Mouse (Mus musculus): Measurements from ENCODE around the gene Isoc2b. TPM values are rescaled to one million over a fixed set of nuclear protein-coding genes. Genes with fewer than 3 reads are reported as not detected.
A peak's percentile ranks its signal among the peaks of the same experiment; 100 is the strongest.

The Isoc2b gene
- 3.2 and 4.3 TPM in 2 replicates for polyA plus RNA-seq (2015; fragmentation: Nextera tagmentation; extraction: Ambion mirVana)

DNA sequence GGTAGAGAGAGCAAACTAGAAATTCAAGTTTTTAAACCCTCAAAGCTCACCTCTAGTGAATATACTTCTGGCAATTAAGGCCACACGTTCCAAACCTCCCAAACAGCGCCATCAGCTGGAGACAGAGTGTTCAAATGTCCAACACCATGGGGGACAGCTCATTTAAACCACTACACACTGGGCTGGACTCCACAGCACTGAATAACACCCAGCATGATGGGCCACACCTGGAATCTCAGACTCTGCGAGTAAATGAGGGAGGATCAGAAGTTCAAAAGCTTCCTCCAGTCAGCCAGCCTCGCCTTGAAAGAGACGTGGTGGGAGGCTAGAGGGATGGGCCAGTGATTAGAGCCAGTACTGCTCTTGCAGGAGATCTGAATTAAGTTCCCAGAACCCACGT lies at the start of gene Isoc2b:
TSS of gene Isoc2b (minus strand) at position 126 of the 400 bp plus-strand sequence.
- Histone ChIP-seq H3K4me3 (replicated peaks; ENCODE audit: low read length) (no peak within 1 kb of the TSS), H3K9ac (replicated peaks; ENCODE audit: low read depth, low read length) (no peak within 1 kb of the TSS), H3K9me3 (ENCODE audit: control insufficient read depth, low read length) (no peaks in the 10 kb centered on the region), H3K4me1 (replicated peaks; ENCODE audit: control insufficient read depth, insufficient read depth, low read length) (peaks cover 14% of the 10 kb centered on the region), H3K27me3 (replicated peaks; ENCODE audit: control insufficient read depth, insufficient read depth, low read length) (no peaks in the 10 kb centered on the region), H3K4me2 (ENCODE audit: low read length) (no peak within 1 kb of the TSS), H3K27ac (ENCODE audit: low read length) (no peak within 1 kb of the TSS), H3K36me3 (ENCODE audit: control insufficient read depth, insufficient read depth) (no peaks in the 10 kb centered on the region)
- 52% methylated on average over 6 of the region's 6 CpGs for WGBS
- no peak for ATAC-seq

DNA sequence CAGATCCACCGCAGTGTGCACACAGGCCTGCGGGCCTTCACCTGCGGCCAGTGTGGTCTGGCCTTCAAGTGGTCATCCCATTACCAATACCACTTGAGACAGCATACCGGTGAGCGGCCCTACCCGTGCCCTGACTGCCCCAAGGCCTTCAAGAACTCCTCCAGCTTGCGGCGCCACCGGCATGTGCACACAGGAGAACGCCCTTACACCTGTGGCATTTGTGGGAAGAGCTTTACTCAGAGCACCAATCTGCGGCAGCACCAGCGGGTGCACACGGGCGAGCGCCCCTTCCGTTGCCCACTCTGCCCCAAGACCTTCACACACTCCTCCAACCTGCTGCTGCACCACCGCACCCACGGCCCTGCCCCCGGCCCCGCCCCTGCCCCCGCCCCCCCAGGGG lies 49.0 kb upstream of the Isoc2b start:
- H3K9ac ChIP-seq (replicated peaks; ENCODE audit: low read depth, low read length), result no peak overlapping the region

DNA sequence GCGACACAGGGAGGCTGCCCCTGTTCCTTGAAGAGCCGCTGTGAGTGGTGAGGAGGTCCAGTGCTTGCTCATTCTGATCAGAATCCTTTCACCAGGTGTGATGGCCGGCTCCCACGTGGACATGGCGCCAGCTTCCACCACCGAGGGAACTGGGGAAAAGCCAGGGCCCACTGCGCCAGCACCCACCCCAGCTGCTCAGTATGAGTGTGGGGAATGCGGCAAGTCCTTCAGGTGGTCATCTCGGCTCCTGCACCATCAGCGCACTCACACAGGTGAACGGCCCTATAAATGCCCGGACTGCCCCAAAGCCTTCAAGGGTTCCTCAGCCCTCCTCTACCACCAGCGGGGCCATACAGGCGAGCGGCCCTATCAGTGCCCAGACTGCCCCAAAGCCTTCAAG lies 48.6 kb upstream of the Isoc2b start:
- H3K4me3 ChIP-seq (replicated peaks; ENCODE audit: low read length), result no peak overlapping the region
- H3K36me3 ChIP-seq (ENCODE audit: control insufficient read depth, insufficient read depth), result peaks cover 19% of the 10 kb centered on the region
- WGBS, result 92% methylated on average over 15 of the region's 15 CpGs
- H3K27ac ChIP-seq (ENCODE audit: low read length), result no peak overlapping the region
- no peak overlapping the region for H3K9ac ChIP-seq (replicated peaks; ENCODE audit: low read depth, low read length)
- no peak overlapping the region for H3K4me2 ChIP-seq (ENCODE audit: low read length)
- no peaks in the 10 kb centered on the region for H3K27me3 ChIP-seq (replicated peaks; ENCODE audit: control insufficient read depth, insufficient read depth, low read length)
- H3K9me3 ChIP-seq (ENCODE audit: control insufficient read depth, low read length), result no peaks in the 10 kb centered on the region
- no peak for ATAC-seq
- H3K4me1 ChIP-seq (replicated peaks; ENCODE audit: control insufficient read depth, insufficient read depth, low read length), result peaks cover 41% of the 10 kb centered on the region

More for the DNA sequence above, 49.0 kb upstream of the Isoc2b start:
- H3K4me1 ChIP-seq (replicated peaks; ENCODE audit: control insufficient read depth, insufficient read depth, low read length), result peaks cover 45% of the 10 kb centered on the region
- no peak for ATAC-seq
- 89% methylated on average over 21 of the region's 21 CpGs for WGBS
- no peaks in the 10 kb centered on the region for H3K27me3 ChIP-seq (replicated peaks; ENCODE audit: control insufficient read depth, insufficient read depth, low read length)
- H3K9me3 ChIP-seq (ENCODE audit: control insufficient read depth, low read length), result no peaks in the 10 kb centered on the region
- H3K4me2 ChIP-seq (ENCODE audit: low read length), result no peak overlapping the region
- H3K36me3 ChIP-seq (ENCODE audit: control insufficient read depth, insufficient read depth), result peaks cover 19% of the 10 kb centered on the region
- no peak overlapping the region for H3K27ac ChIP-seq (ENCODE audit: low read length)
- H3K4me3 ChIP-seq (replicated peaks; ENCODE audit: low read length), result no peak overlapping the region

DNA sequence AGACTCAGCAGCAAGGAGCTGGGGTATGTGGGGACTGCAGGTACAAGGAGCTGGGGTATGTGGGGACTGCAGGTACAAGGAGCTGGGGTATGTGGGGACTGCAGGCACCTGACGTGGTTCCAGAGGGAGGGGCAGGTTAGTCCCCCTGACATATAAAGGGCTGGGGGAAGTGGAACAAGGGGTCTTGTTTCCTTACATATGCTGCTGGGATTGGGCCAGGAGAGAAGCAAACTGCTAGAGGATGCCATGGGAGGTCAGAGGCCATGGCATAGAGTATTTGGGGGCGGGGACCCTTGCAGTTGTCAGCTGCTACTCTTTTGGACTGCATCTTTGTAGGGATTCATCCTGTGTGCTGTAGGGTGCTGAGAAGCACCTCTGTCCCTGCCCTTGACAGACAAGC lies 47.4 kb upstream of the Isoc2b start:
- 85% methylated on average over 2 of the region's 2 CpGs for WGBS
- peaks cover 19% of the 10 kb centered on the region for H3K36me3 ChIP-seq (ENCODE audit: control insufficient read depth, insufficient read depth)
- H3K4me3 ChIP-seq (replicated peaks; ENCODE audit: low read length), result no peak overlapping the region
- no peak overlapping the region for H3K9ac ChIP-seq (replicated peaks; ENCODE audit: low read depth, low read length)
- H3K27ac ChIP-seq (ENCODE audit: low read length), result no peak overlapping the region
- H3K4me2 ChIP-seq (ENCODE audit: low read length), result no peak overlapping the region
- no peaks in the 10 kb centered on the region for H3K9me3 ChIP-seq (ENCODE audit: control insufficient read depth, low read length)
- H3K27me3 ChIP-seq (replicated peaks; ENCODE audit: control insufficient read depth, insufficient read depth, low read length), result no peaks in the 10 kb centered on the region
- no peak for ATAC-seq
- peaks cover 29% of the 10 kb centered on the region for H3K4me1 ChIP-seq (replicated peaks; ENCODE audit: control insufficient read depth, insufficient read depth, low read length)

DNA sequence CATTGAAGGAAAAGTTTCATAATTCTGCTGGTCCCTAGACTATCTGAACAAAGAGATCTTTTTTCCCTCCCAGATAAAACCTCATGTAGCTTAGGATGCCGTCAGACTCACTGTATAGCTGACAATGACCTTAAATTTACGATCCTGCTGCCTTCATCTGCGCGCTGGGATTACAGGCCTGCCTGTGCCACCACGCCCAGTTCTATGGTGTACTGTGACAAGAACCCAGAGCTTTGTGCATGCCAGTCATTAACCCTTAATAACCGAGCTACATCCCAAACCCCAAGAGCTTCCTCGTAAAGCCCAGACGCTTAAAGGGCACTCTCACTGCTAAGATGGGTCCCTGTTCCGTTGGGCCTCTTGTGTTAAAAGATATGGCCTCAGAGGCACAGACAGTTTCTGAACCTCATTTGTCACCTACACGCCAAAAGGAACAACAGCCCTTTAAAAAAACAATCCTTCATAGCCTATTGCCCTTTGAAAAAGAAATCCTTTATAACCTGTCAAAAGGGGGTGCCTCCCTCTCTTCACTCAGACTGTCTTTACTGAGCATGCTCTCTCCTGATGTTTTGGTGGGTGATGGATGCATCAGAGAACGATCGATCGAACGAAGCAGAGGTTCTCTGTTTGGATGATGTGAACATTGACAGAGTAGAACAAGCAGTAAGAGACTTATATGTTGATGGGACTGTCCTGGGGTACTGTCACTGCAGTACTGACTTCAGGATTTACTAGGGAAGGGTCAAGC lies 45.8 kb upstream of the Isoc2b start:
- Histone ChIP-seq H3K9me3 (ENCODE audit: control insufficient read depth, low read length) (no peaks in the 10 kb centered on the region), H3K27ac (ENCODE audit: low read length) (peak overlapping the region; percentile 97), H3K9ac (replicated peaks; ENCODE audit: low read depth, low read length) (peak overlapping the region; percentile 90), H3K27me3 (replicated peaks; ENCODE audit: control insufficient read depth, insufficient read depth, low read length) (no peaks in the 10 kb centered on the region), H3K36me3 (ENCODE audit: control insufficient read depth, insufficient read depth) (peaks cover 17% of the 10 kb centered on the region), H3K4me2 (ENCODE audit: low read length) (peak overlapping the region; percentile 80), H3K4me1 (replicated peaks; ENCODE audit: control insufficient read depth, insufficient read depth, low read length) (peaks cover 17% of the 10 kb centered on the region), H3K4me3 (replicated peaks; ENCODE audit: low read length) (peak overlapping the region; percentile 72)
- peak; percentile 60 for ATAC-seq
- 14% methylated on average over 14 of the region's 14 CpGs for WGBS

DNA sequence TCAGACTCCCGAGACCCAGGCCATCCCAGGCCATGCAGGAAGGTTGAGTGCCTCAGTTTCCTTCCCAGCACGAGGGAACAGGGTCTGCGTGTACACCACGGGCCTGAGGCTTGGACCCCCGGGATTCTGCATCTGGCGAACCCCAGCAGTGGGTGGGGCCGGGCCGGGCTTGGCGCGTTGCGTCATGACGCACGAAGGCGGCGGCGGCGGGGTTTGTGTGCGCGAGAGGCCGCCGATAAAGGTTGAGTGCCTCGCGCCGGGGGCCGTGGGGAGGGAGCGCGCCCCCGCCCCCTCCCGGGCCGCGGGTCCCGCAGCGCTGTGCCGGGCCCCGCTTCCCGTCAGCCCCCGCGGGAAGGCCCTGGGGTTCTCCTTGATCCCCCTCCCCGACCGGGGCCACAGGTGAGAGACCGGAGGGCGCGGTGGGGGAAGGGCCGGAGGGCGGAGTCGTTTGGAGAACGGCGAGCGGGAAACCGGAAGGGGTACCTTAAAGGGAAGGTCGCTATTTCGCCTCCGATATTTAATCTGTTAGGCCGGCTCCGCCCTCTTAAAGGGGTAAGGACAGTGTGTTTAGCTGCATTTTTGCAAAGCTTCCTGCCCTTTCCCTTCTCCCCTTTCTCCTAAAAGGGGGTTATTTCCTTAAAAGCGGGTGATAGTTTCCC lies 45.1 kb upstream of the Isoc2b start, which contains the start of gene Zfp628:
TSS of gene Zfp628 (plus strand) at position 211 of the 659 bp plus-strand sequence.
- WGBS, result under 1% methylated on average over 55 of the region's 56 CpGs
- ATAC-seq, result peak; percentile 91
- H3K9me3 ChIP-seq (ENCODE audit: control insufficient read depth, low read length), result no peaks in the 10 kb centered on the region

DNA sequence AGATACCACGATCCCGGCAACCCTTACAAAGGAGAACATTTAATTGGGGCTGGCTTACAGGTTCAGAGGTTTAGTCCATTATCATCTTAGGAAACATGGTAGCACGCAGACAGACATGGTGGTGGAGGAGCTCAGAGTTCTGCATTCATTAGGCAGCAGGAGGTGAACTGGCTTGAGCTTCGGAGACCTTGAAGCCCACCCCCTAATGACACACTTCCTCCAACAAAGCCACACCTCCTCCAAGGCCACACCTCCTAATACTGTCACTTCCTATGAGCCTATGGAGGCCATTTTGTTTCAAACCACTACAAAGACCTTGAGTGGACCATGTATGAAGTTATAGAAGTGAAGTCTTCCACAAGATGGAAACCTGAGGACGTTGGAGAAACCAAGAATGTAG lies 42.2 kb upstream of the Isoc2b start:
- Histone ChIP-seq H3K9me3 (ENCODE audit: control insufficient read depth, low read length) (no peaks in the 10 kb centered on the region), H3K4me3 (replicated peaks; ENCODE audit: low read length) (no peak overlapping the region), H3K36me3 (ENCODE audit: control insufficient read depth, insufficient read depth) (no peaks in the 10 kb centered on the region), H3K4me1 (replicated peaks; ENCODE audit: control insufficient read depth, insufficient read depth, low read length) (peaks cover 17% of the 10 kb centered on the region), H3K9ac (replicated peaks; ENCODE audit: low read depth, low read length) (no peak overlapping the region), H3K27me3 (replicated peaks; ENCODE audit: control insufficient read depth, insufficient read depth, low read length) (no peaks in the 10 kb centered on the region), H3K4me2 (ENCODE audit: low read length) (no peak overlapping the region), H3K27ac (ENCODE audit: low read length) (no peak overlapping the region)
- WGBS, result 63% methylated on average over 5 of the region's 5 CpGs
- no peak for ATAC-seq

More for the DNA sequence above, 45.1 kb upstream of the Isoc2b start, which contains the start of gene Zfp628:
- peaks cover 17% of the 10 kb centered on the region for H3K4me1 ChIP-seq (replicated peaks; ENCODE audit: control insufficient read depth, insufficient read depth, low read length)
- H3K27ac ChIP-seq (ENCODE audit: low read length), result peak within 1 kb of the TSS; percentile 97
- peak within 1 kb of the TSS; percentile 80 for H3K4me2 ChIP-seq (ENCODE audit: low read length)
- peak within 1 kb of the TSS; percentile 90 for H3K9ac ChIP-seq (replicated peaks; ENCODE audit: low read depth, low read length)
- H3K27me3 ChIP-seq (replicated peaks; ENCODE audit: control insufficient read depth, insufficient read depth, low read length), result no peaks in the 10 kb centered on the region
- H3K4me3 ChIP-seq (replicated peaks; ENCODE audit: low read length), result peak within 1 kb of the TSS; percentile 72
- H3K36me3 ChIP-seq (ENCODE audit: control insufficient read depth, insufficient read depth), result peaks cover 10% of the 10 kb centered on the region

DNA sequence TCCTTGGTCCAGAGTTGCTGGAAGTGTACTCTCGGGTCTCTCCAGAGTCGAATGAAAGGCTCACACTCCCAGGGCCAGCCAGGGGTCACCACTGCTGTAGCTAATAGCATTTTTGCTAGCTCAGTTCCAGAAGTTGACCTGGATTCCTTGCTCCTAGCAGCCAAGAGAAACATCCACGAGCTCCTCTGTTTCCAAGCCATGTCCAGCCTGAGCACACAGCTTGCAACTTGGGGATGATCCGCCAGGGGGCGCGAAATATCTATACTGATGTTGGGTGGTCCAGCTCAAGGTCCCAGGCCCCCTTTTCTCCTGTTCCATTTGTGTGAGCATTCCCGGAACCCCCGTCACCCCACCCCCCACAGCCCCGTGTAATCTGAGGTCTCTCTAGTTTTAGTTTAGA lies 41.5 kb upstream of the Isoc2b start:
- WGBS, result 34% methylated on average over 9 of the region's 9 CpGs
- Histone ChIP-seq H3K4me3 (replicated peaks; ENCODE audit: low read length) (no peak overlapping the region), H3K4me2 (ENCODE audit: low read length) (no peak overlapping the region)

DNA sequence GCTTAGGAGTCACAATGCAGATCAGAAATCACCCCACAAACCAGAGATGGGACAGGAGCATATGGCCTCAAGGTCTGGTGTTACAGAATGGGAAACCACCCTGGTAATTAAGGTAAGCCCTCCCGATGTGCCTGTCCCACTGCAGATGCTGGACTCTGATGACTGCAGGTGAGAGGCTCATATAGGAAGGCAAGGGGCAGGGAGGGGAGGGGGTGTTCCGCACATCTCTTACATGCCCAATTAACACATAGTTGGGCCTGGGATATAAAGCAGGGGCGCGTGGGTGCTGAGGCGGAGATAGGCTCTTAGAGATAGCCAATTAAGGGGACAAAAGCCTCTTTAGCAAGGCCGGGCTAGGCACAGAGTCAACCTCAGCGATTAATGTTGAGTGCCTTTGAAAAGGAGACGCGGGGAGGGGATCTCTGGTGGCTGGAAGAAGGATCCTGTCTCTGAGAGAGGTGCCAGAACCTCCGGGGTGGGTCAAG lies 36.5 kb upstream of the Isoc2b start, which contains the start of gene Gm36210:
TSS of gene Gm36210 (minus strand) at position 51 of the 485 bp plus-strand sequence.
- no peaks in the 10 kb centered on the region for H3K36me3 ChIP-seq (ENCODE audit: control insufficient read depth, insufficient read depth)
- H3K27ac ChIP-seq (ENCODE audit: low read length), result no peak within 1 kb of the TSS
- H3K9me3 ChIP-seq (ENCODE audit: control insufficient read depth, low read length), result no peaks in the 10 kb centered on the region
- no peaks in the 10 kb centered on the region for H3K27me3 ChIP-seq (replicated peaks; ENCODE audit: control insufficient read depth, insufficient read depth, low read length)
- 9% methylated on average over 10 of the region's 10 CpGs for WGBS
- no peak within 1 kb of the TSS for H3K4me3 ChIP-seq (replicated peaks; ENCODE audit: low read length)
- no peak within 1 kb of the TSS for H3K4me2 ChIP-seq (ENCODE audit: low read length)
- no peak within 1 kb of the TSS for H3K9ac ChIP-seq (replicated peaks; ENCODE audit: low read depth, low read length)
- ATAC-seq, result no peak
- H3K4me1 ChIP-seq (replicated peaks; ENCODE audit: control insufficient read depth, insufficient read depth, low read length), result 0 out of 2 replicates have a peak, but pooled peaks cover 4% of the 10 kb centered on the region

More for the DNA sequence above, 41.5 kb upstream of the Isoc2b start:
- no peak for ATAC-seq
- Histone ChIP-seq H3K9me3 (ENCODE audit: control insufficient read depth, low read length) (no peaks in the 10 kb centered on the region), H3K36me3 (ENCODE audit: control insufficient read depth, insufficient read depth) (no peaks in the 10 kb centered on the region), H3K9ac (replicated peaks; ENCODE audit: low read depth, low read length) (no peak overlapping the region), H3K27ac (ENCODE audit: low read length) (no peak overlapping the region), H3K4me1 (replicated peaks; ENCODE audit: control insufficient read depth, insufficient read depth, low read length) (peaks cover 12% of the 10 kb centered on the region), H3K27me3 (replicated peaks; ENCODE audit: control insufficient read depth, insufficient read depth, low read length) (no peaks in the 10 kb centered on the region)
